Comparison of ENCODE assay signal across 26 mouse cellular contexts in genomic region chr13:58735577-58735976, GRCm38 (mm10).
DNase-seq lines count a peak whose midpoint lies in the region; ATAC-seq and TF ChIP-seq lines count a peak whose summit lies in the region.
"Had no signal": no experiment of that assay in that cellular context is flagged by ENCODE, and none has a peak within 500 bp of the region (broad histone marks: within the 10 kb centered on the region; RNA-seq: fewer than 3 reads in every experiment).

No protein-coding gene starts in this region.

- H3K27me3 ChIP-seq in hindbrain, embryonic 10.5 days (ENCODE audit: insufficient read depth, poor library complexity, severe bottlenecking): no peaks in the 10 kb centered on the region
- no peaks in the 10 kb centered on the region for H3K27me3 ChIP-seq in hindbrain, embryonic 13.5 days
- no peaks in the 10 kb centered on the region for H3K27me3 ChIP-seq in kidney, embryonic 15.5 days
- H3K27me3 ChIP-seq in lung, postnatal 0 days (replicated peaks; ENCODE audit: insufficient read depth, low read length): no peaks in the 10 kb centered on the region
- H3K27me3 ChIP-seq: CH12.LX; embryonic facial prominence, embryonic 12.5 days; intestine, embryonic 15.5 days; limb, embryonic 13.5 days; midbrain, embryonic 15.5 days had no signal

- no peak overlapping the region for H3K9ac ChIP-seq in hindbrain, embryonic 13.5 days
- no peak overlapping the region for H3K9ac ChIP-seq in kidney, embryonic 15.5 days
- H3K9ac ChIP-seq in lung, postnatal 0 days (replicated peaks; ENCODE audit: low read depth): no peak overlapping the region
- H3K9ac ChIP-seq: embryonic facial prominence, embryonic 12.5 days; intestine, embryonic 15.5 days; limb, embryonic 13.5 days; midbrain, embryonic 15.5 days had no signal

- H3K4me1 ChIP-seq in hindbrain, embryonic 10.5 days (replicated peaks): peaks cover 12% of the 10 kb centered on the region
- H3K4me1 ChIP-seq in hindbrain, embryonic 13.5 days (replicated peaks): peaks cover 14% of the 10 kb centered on the region
- peaks cover 9% of the 10 kb centered on the region; the same call in 1 of the 2 replicates for H3K4me1 ChIP-seq in kidney, embryonic 15.5 days
- H3K4me1 ChIP-seq in lung, postnatal 0 days (ENCODE audit: insufficient read depth, low read depth, low read length): no peaks in the 10 kb centered on the region

- no peaks in the 10 kb centered on the region for H3K36me3 ChIP-seq in hindbrain, embryonic 10.5 days
- no peaks in the 10 kb centered on the region for H3K36me3 ChIP-seq in hindbrain, embryonic 13.5 days
- H3K36me3 ChIP-seq in kidney, embryonic 15.5 days: no peaks in the 10 kb centered on the region
- H3K36me3 ChIP-seq in lung, postnatal 0 days (ENCODE audit: insufficient read depth, low read length): no peaks in the 10 kb centered on the region
- H3K36me3 ChIP-seq: embryonic facial prominence, embryonic 12.5 days; intestine, embryonic 15.5 days; limb, embryonic 13.5 days; midbrain, embryonic 15.5 days had no signal

- no peak for TF ChIP-seq CTCF in lung, postnatal 0 days (IDR thresholded peaks at IDR 0.05)

- H3K4me3 ChIP-seq in hindbrain, embryonic 10.5 days: no peak overlapping the region
- no peak overlapping the region for H3K4me3 ChIP-seq in hindbrain, embryonic 13.5 days
- no peak overlapping the region for H3K4me3 ChIP-seq in kidney, embryonic 15.5 days (replicated peaks)
- no peak overlapping the region for H3K4me3 ChIP-seq in lung, postnatal 0 days (ENCODE audit: low read depth, low read length)
- H3K4me3 ChIP-seq: embryonic facial prominence, embryonic 12.5 days; intestine, embryonic 15.5 days; layer of hippocampus, adult 2 months; left cerebral cortex, adult 2 months; limb, embryonic 13.5 days; midbrain, embryonic 15.5 days had no signal

- no peak overlapping the region for H3K4me2 ChIP-seq in hindbrain, embryonic 13.5 days
- H3K4me2 ChIP-seq in kidney, embryonic 15.5 days: no peak overlapping the region
- no peak overlapping the region for H3K4me2 ChIP-seq in lung, postnatal 0 days (replicated peaks; ENCODE audit: low read depth, low read length)
- H3K4me2 ChIP-seq: embryonic facial prominence, embryonic 12.5 days; intestine, embryonic 15.5 days; limb, embryonic 13.5 days; liver, embryonic 11.5 days; midbrain, embryonic 15.5 days had no signal

- DNase-seq in hindbrain, embryonic 10.5 days (ENCODE audit: low spot score): no peak
- peak; percentile 55 to 83 for DNase-seq in kidney, postnatal 25 days
- DNase-seq in retina, postnatal 1 day: peak; percentile 40
- DNase-seq in lung, postnatal 14 days: no peak
- no peak for DNase-seq in lung, postnatal 0 days (ENCODE audit: low spot score)
- DNase-seq: adrenal gland, adult 8-10 months; cerebellum, adult 9-10 months; cerebellum, postnatal 36 days; embryo, embryonic 11 days; heart, postnatal 14 days; right cerebral cortex, postnatal 4 days had no signal

- peak overlapping the region; percentile 17; the same call in 1 of the 2 replicates for H3K27ac ChIP-seq in hindbrain, embryonic 10.5 days
- H3K27ac ChIP-seq in hindbrain, embryonic 13.5 days: no peak overlapping the region
- peak overlapping the region; percentile 24 for H3K27ac ChIP-seq in kidney, embryonic 15.5 days
- no peak overlapping the region for H3K27ac ChIP-seq in lung, postnatal 0 days (ENCODE audit: low read length)
- H3K27ac ChIP-seq: embryonic facial prominence, embryonic 12.5 days; hindbrain, postnatal 0 days; intestine, embryonic 15.5 days; layer of hippocampus, adult 2 months; left cerebral cortex, adult 2 months; limb, embryonic 13.5 days; macrophage; midbrain, embryonic 15.5 days had no signal

- no peak for ATAC-seq in hindbrain, embryonic 13.5 days (ENCODE audit: low FRiP score)
- ATAC-seq in kidney, embryonic 15.5 days (replicated peaks; ENCODE audit: low FRiP score): peak; percentile 91
- no peak for ATAC-seq in megakaryocyte, adult 5-6 weeks (ENCODE audit: poor library complexity, severe bottlenecking)
- ATAC-seq in lung, postnatal 0 days: no peak
- ATAC-seq: activated CD4-positive, CD25-positive, alpha-beta regulatory T cell, adult 4 months; forebrain, embryonic 16.5 days; hindbrain, postnatal 0 days; intestine, embryonic 15.5 days; midbrain, embryonic 15.5 days had no signal

- no peak for TF ChIP-seq EP300 in lung, postnatal 0 days (IDR thresholded peaks at IDR 0.05)

- H3K9me3 ChIP-seq in hindbrain, embryonic 10.5 days: no peaks in the 10 kb centered on the region
- no peaks in the 10 kb centered on the region for H3K9me3 ChIP-seq in hindbrain, embryonic 13.5 days
- H3K9me3 ChIP-seq in kidney, embryonic 15.5 days (replicated peaks): no peaks in the 10 kb centered on the region
- no peaks in the 10 kb centered on the region for H3K9me3 ChIP-seq in lung, postnatal 0 days (ENCODE audit: low read length)
- H3K9me3 ChIP-seq: embryonic facial prominence, embryonic 12.5 days; intestine, embryonic 15.5 days; limb, embryonic 13.5 days; midbrain, embryonic 15.5 days had no signal

- WGBS in hindbrain, embryonic 10.5 days: 11% methylated on average over 6 of the region's 6 CpGs
- 12% methylated on average over 6 of the region's 6 CpGs for WGBS in hindbrain, embryonic 13.5 days
- 9% methylated on average over 6 of the region's 6 CpGs for WGBS in kidney, embryonic 15.5 days
- 12% methylated on average over 6 of the region's 6 CpGs for WGBS in lung, postnatal 0 days

Comparison
In these comparisons a context has a peak if more than half of its experiments do, and no peak if none do; other contexts are left out.
1. H3K27ac ChIP-seq: peak in hindbrain, embryonic 10.5 days (single experiment) and kidney, embryonic 15.5 days (single experiment); none in hindbrain, embryonic 13.5 days (single experiment) and lung, postnatal 0 days (single experiment).
2. DNase-seq: peak in kidney, postnatal 25 days (2 of 2) and retina, postnatal 1 day (single experiment); none in hindbrain, embryonic 10.5 days (single experiment), lung, postnatal 14 days (single experiment) and lung, postnatal 0 days (single experiment).